Mouse (Mus musculus): ENCODE results near the gene Nipal3.

Nipal3 gene

DNA sequence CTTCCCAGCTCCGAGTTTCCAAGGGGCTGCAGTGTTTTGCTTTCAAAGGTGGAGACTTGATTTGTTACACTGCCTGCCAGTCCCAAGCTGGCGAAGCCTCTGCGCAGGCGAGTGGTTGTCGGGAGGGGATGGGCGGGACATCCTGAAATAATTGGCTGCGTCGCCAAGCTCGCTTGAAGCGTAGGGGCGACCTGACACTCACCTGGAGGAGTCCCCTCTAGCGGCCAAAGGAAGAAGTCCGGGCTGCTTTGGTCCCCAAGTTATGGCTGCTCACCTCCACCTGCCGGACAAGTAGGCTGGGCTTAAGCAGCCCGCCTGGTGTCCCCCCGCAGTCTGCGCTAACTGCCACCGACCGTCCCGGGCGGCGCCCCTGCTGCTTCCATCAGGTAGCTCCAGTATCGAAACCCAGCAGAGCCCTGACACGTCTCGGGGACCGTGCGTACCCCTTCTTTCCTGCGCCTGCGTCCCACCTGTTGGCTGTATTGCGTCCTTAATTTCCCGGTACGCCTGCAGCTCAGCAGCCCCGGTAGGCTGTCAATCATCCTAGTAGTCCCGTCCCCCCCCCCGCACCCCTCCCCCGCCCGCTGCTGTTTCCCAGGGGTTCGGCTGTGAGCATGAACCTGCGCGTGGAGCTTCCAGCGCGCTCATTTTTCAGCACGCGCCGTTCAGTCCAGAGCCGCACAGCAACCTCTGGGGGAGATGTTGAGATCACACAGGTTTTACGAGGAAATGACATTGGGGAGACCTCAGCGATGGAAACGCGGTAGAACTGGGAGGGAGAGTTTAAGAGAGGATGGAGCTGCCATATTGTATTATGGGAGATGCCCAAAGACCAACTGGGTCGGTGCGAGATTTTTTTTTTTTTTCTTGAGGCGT, at the start of gene Nipal3, which contains the start of gene Stpg1:
Gene Nipal3, minus strand, starts transcription at position 518 of the 876 bp plus-strand sequence.
Gene Stpg1, plus strand, starts transcription at position 270 of the 876 bp plus-strand sequence.
- peak; percentile 97 for DNase-seq (ENCODE audit: low read depth, low spot score)

GRCm38 (mm10) chr4:135544284-135544683, 49.4 kb upstream of the Nipal3 start:
- DNase-seq (ENCODE audit: low read depth, low spot score), result no peak

DNA sequence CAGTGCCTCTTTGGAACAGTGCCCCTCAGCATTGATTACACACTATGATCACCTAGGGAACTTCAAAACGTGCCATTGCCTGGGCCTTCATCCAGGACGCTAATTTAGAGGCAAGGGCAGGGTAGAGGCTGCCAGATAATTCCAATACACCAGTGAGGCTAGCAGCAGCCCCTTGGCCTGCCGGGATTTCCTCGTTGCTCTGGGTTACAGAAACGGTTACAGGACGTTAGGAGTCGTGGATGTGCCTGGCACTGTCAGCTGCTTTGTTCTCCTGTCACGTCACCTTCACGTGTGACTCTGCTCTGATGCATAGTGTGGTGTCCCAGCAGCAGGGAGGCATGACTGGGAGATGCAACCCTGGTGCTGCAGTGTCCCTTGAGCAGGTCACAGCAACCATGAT, 45.2 kb upstream of the Nipal3 start:
- DNase-seq (ENCODE audit: low read depth, low spot score), result no peak

- no peak for DNase-seq (ENCODE audit: low read depth, low spot score)
Measured at GRCm38 (mm10) chr4:135539056-135539455, 44.2 kb upstream of the Nipal3 start.

DNA sequence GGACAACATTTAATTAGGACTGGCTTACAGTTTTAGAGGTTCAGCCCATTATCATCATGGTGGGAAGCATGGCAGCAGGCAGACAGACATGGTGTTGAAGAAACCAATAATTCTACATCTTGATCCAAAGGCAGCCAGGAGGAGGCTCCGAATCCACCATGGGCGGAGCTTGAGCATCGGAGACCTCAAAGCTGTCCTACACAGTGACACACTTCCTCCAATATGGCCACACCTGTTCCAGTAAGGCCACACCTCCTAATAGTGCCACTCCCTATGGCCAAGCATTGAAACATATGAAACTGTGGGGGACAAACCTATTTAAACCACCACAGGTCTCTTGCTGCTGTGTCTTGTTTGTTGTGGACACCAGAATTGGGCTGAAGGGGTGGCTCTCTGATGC, 40.2 kb upstream of the Nipal3 start:
- DNase-seq (ENCODE audit: low read depth, low spot score), result no peak

DNA sequence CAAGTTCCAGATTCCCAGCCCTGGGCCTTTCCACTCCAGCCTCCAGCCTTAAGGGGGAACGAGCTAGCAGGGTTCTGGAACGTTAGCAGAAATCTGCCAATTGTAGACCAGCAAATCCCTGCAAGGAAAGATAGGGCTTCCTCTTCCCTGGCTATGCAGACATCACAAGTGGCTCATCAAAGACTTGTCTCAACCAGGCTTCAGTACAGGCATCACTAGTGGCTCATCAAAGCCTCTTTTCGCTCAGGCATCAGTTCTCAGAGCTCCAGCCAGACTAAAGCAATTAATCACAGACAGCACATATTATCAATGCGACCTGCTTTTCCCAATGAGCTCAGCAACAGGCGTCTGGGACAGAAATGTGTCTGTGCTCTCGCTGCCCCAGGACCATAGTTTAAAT, 38.2 kb upstream of the Nipal3 start:
- DNase-seq (ENCODE audit: low read depth, low spot score), result no peak

DNA sequence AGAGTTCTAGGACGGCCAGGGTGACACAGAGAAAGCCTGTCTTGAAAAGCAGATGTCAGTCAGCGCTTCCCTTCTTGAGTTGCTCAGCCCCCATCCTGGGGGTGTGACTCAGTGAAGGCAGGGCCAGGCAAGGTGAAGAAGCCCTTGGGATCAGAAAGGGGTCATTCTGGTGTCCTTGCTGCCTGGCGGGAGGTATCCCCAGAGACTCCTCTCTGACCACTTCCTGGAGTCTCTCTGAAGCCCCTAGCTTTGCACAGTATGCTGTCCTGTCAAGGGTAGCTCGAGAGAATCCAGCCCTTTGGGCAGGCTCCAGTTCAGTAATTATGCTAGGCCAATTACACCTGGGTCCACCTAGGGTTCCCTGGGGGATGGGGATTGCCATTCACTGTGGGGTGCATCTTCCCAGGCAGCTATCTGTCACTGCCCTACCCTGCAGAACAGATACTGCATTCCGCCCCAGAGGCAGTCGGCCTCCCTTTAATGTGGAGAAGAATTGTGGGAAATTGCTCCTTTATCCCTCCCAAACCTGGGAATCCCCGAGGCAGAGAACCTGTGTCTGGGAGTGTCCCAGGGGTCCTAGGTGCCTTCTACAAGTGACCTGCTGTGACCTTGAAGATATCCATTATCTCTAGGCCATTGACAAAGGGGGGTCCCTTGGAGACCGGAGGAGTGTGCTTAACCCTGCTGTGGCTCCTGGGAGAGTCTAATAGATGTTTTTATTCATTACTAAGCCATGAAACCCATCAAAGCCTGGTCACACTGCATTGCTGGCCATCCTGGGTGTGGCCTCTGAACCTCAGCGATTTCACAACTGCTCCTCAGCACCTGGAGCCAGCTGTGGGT, 37.2 kb upstream of the Nipal3 start:
- no peak for DNase-seq (ENCODE audit: low read depth, low spot score)

DNA sequence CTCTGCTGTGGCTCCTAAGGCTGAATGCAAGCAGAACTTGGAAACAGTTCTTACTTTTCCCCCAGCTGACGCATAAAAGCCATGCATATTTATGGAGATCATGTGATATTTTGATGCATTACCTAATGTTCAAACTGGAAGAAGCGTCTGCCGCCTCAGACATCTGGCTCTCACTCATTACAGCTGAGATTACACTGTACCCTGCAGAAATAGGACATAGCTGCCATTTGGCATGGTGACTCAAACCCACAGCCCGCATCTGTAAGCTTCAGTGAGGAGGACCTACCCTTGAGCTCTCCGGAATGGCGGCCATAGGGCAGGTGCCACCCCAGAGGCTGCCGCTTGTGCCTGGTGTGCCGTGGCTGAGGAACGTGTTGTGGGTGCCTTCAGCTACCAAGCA, 36.4 kb upstream of the Nipal3 start:
- DNase-seq (ENCODE audit: low read depth, low spot score), result peak; percentile 80

- no peak for DNase-seq (ENCODE audit: low read depth, low spot score)
Measured at GRCm38 (mm10) chr4:135530270-135530669, 35.4 kb upstream of the Nipal3 start.

DNA sequence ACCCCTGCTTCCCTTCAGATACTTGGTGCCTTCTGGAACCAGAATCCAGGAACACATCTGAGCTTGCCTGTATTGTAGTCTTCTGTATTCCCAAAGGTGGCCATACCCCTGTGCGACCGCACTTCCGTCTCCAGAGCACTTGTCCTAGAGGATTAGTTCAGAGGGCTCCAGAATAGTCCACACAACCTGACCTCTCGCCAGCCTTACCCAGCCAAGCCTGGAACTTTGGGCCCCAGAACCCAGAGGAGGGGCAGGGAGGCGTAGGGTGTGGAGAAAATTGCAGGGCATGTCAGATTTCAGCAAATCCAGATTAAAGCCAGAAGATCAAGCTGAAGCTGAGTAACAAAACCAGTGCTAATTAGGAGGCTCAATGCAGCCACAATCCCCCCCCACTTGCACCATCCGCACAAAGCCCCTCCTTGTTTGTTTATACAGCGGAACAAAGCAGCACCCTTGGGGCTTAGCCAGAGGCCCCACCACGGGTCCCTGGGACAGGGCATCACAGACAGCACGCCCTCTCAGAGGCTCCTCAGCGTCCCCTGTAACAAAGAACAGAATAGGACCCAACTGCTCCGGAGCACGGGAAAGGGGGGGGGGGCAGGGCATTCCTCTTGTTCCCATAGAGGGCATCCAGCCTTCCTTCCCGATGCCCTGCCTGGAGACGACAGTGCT, 31.3 kb upstream of the Nipal3 start:
- no peak for DNase-seq (ENCODE audit: low read depth, low spot score)

GRCm38 (mm10) chr4:135525057-135525456, 30.2 kb upstream of the Nipal3 start:
- DNase-seq (ENCODE audit: low read depth, low spot score), result no peak

DNA sequence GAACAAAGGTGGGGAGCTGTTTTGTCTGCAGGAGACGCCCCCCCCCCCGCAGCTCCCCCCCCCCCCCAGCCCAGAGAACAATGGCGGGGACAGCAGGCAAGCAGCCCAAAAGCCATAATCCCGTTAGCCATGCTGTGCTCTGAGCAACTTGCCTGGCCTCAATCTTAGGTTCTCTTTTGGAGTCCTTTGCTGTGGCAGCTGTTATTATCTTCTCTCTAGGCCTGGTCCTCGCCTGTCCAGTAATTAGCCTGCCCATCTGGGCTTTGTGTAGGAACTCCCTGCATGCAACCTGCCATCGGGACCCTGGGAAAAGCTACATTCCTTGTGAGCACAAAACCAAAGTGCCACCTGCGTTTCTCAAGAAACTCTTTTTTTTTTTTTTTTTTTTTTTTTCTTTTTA, 29.1 kb upstream of the Nipal3 start:
- DNase-seq (ENCODE audit: low read depth, low spot score), result no peak

- DNase-seq (ENCODE audit: low read depth, low spot score), result no peak
Measured at GRCm38 (mm10) chr4:135520421-135520820, 25.6 kb upstream of the Nipal3 start.

GRCm38 (mm10) chr4:135518135-135518534, 23.3 kb upstream of the Nipal3 start:
- no peak for DNase-seq (ENCODE audit: low read depth, low spot score)

- no peak for DNase-seq (ENCODE audit: low read depth, low spot score)
Measured at GRCm38 (mm10) chr4:135516351-135517316, 21.8 kb upstream of the Nipal3 start.

DNA sequence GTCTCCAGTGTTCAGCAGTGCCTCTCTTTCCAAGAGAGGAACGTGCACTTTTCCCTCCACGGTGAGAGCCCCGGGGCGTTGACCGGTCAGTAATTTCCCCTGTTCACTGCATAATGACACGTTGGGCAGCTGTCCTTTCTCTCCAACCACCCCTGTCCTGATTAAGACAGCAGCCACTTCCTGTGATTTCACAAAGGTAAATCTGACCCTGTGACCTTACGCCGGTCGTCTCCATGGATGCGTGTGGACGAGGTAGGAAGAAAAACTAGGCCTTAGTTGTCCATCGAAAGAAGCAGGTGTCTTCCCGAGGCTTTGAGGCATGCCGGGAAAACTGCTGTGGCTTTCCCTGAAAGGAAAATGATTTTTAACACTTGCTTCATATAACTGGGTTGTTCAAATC, 20.1 kb upstream of the Nipal3 start:
- no peak for DNase-seq (ENCODE audit: low read depth, low spot score)

DNA sequence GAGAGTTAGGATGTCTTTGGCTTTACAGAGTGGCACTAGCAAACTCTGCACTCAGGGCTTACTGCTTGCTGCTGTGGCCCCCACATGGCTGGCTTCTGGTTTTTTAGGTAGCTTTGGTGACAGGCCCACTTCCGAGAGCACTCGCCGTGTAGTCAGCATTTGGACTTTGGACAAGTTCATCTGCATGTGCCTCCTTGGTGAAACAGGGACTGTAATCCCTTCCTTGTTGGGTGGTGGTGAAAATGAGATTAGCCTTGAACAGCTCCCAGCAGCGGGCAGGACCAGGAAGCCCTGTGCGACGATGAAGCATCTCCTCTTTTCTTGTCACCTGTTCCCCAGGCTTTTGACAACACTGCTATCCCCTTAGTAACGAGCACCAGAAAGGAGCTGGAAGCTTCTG, 19.0 kb upstream of the Nipal3 start:
- DNase-seq (ENCODE audit: low read depth, low spot score), result no peak

GRCm38 (mm10) chr4:135509515-135509914, 14.7 kb upstream of the Nipal3 start:
- DNase-seq (ENCODE audit: low read depth, low spot score), result no peak

DNA sequence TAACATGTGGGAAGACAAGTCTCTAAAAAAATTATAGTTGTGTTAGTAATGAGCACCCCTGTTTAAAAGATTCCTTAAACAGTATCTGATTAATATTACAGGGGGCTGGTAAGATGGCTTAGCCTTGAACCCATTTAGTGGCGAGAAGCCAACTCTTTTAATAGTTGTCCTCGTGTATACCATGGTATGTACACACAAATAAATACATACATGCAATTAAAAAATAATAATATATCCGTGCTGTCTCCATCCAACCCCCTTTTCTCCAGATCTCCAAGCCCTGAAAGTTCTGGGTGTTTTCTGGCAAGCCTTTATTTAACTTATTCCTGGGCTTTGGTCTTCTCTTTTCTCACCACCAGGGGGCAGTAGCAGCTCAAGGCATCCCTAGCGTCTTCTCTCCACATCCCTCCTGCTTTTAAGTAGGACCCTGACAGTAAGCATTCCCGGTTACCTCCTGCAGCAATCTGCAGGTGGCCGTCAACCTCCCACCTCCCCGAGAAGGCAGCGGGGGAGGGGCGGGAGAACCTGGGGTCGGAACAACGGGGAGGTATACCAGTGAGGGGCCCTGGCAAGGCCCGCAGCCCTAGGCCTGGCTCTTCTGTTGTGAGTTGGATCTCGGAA, 13.7 kb upstream of the Nipal3 start:
- DNase-seq (ENCODE audit: low read depth, low spot score), result peak; percentile 65
